Mouse (Mus musculus) cerebellum, adult 2 months (tissue): ENCODE measurements around the gene Lrmda.

ENCODE experiments used
- CTCF ChIP-seq: fragments of 200-500 bp; IDR thresholded peaks from 2 replicates; pipeline ENCODE4 v1.5.1; 2011; ENCODE audit warnings: low read depth, mild to moderate bottlenecking, control low read depth, low read length, moderate library complexity, borderline replicate concordance; ENCODE audit not compliant: insufficient read depth
- POLR2A ChIP-seq: fragments of 200-500 bp; IDR thresholded peaks from 2 replicates; pipeline ENCODE4 v1.6.1; 2011; ENCODE audit warnings: low read length, control low read depth, borderline replicate concordance; ENCODE audit not compliant: insufficient read depth

- TF ChIP-seq POLR2A (no peak), CTCF (no peak)
Observed at GRCm38 (mm10) chr14:22679705-22680643, 660.5 kb downstream of the Lrmda start.
